Mouse (Mus musculus): Measurements from ENCODE around the gene Msto1.
"Not testable (repeated sequence)": the region's sequence is repeated elsewhere in the genome, so short reads cannot be mapped to it uniquely, and the experiment has no call there.

Gene Msto1

GRCm38 (mm10) chr3:88905209-88905608 is 8.6 kb downstream of the Msto1 start:
- DNase-seq (ENCODE audit: low spot score), result no peak

- DNase-seq (ENCODE audit: low spot score), result no peak
Measured at GRCm38 (mm10) chr3:88904803-88905202, 9.0 kb downstream of the Msto1 start.

- not testable (repeated sequence) for DNase-seq (ENCODE audit: low spot score)
Measured at GRCm38 (mm10) chr3:88893011-88893410, 20.8 kb downstream of the Msto1 start.

GRCm38 (mm10) chr3:88882536-88882935 is 31.3 kb downstream of the Msto1 start:
- not testable (repeated sequence) for DNase-seq (ENCODE audit: low spot score)

- DNase-seq (ENCODE audit: low spot score), result not testable (repeated sequence)
Measured at GRCm38 (mm10) chr3:88868449-88868848, 45.4 kb downstream of the Msto1 start.

- DNase-seq (ENCODE audit: low spot score), result not testable (repeated sequence)
Measured at GRCm38 (mm10) chr3:88867177-88867576, 46.6 kb downstream of the Msto1 start.

GRCm38 (mm10) chr3:88866735-88867134 is 47.1 kb downstream of the Msto1 start:
- not testable (repeated sequence) for DNase-seq (ENCODE audit: low spot score)

- DNase-seq (ENCODE audit: low spot score), result no peak
Measured at GRCm38 (mm10) chr3:88862129-88862528, 51.7 kb downstream of the Msto1 start.

- DNase-seq (ENCODE audit: low spot score), result no peak
Measured at GRCm38 (mm10) chr3:88855837-88856236, 58.0 kb downstream of the Msto1 start.

Data from embryo, embryonic 10.5 days (tissue).